Mouse (Mus musculus): ENCODE measurements around the gene Vps26a.

GRCm38 (mm10) chr10:62534509-62534908, 47.9 kb upstream of the Vps26a start:
- no peak for TF ChIP-seq POLR2A (IDR thresholded peaks at IDR 0.05; ENCODE audit: borderline replicate concordance, extremely low read depth, insufficient read depth, insufficient read length, poor library complexity, severe bottlenecking)
- no peak for TF ChIP-seq CTCF (IDR thresholded peaks at IDR 0.05; ENCODE audit: borderline replicate concordance, extremely low read depth, insufficient read depth, insufficient read length)

All from brain, embryonic 14.5 days (tissue).